Mouse (Mus musculus): ENCODE results near the gene Rnh1.
A peak's percentile ranks its signal among the peaks of the same experiment; 100 is the strongest.

DNA sequence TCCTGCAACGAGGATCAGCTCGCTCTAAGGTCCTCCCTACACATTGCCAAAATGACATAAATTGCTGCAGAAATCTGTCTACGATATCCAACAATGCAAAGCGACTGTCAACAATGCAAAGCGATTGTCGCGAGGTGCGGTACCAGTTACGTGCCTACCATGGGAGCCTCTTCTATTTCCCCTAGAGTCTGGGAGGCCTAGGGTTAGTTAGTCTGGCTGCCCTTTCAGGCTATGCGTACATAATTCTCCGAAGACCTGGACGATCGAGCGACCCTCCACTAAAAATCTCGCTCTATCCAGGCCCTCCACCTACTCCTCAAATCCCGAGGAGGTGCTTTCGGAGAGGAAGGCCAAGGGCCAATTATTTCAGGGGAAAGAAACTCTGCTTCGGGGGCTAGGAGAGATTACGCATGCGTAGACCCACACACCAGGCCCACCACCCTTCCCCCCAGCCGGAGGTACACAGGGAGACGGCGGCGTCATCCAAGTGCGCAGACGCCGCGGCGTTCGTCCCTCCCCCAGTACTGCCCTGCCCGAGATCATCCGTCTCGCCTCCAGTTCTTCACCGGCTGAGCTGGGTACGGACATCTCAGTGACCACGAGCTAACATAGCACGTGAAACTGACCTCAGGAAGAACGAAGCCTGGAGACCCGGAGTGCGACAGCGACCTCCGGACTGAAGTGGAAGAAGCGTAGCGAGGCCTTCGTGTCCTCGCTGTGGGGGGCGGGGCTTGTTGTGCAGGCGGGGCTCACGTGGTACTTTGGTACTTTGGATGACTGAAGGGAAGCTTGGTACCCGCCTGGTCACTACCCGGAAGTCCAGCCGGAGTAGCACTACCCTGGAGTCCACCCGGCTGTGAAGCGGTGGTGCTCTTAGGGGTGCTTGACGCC, at the start of gene Rnh1:
- TF ChIP-seq CTCF (conservative IDR thresholded peaks at IDR 0.05 in 1 of 2, IDR thresholded peaks at IDR 0.05 in 1 of 2; ENCODE audit: low read depth in 2 of 2, low read length in 2 of 2): no peak
- peak; percentile 80; the same call in 1 of the 2 replicates for TF ChIP-seq CHD1 (IDR thresholded peaks at IDR 0.05; ENCODE audit: low read depth, low read length)
- TF ChIP-seq ZNF384 (IDR thresholded peaks at IDR 0.05; ENCODE audit: low read depth, low read length): no peak
- no peak for TF ChIP-seq E2F4 (IDR thresholded peaks at IDR 0.05; ENCODE audit: insufficient replicate concordance, low read depth, low read length)
- TF ChIP-seq ETS1 (conservative IDR thresholded peaks at IDR 0.05; ENCODE audit: low read depth, low read length): peak; percentile 62
- TF ChIP-seq POLR2A (IDR thresholded peaks at IDR 0.05; ENCODE audit: low read depth, low read length): peak; percentile 92
- peak; percentile 96 for TF ChIP-seq MAX (IDR thresholded peaks at IDR 0.05; ENCODE audit: low read length)

Measured in CH12.LX (cell line).